Mouse (Mus musculus) spleen, embryonic (tissue): ENCODE measurements at regions not wholly inside any gene's neighbourhood (a gene's known extent, or its start where the extent isn't known, plus 50 kb on each side); places are given as distances from the start of the nearest gene placed in this dataset.

ENCODE experiments used
- CTCF ChIA-PET: fragments of 350-600 bp; sonication (Branson Sonifier 250); formaldehyde crosslinking; loops from one replicate; lab custom pipeline; 2022; lab: Charles Lee

DNA sequence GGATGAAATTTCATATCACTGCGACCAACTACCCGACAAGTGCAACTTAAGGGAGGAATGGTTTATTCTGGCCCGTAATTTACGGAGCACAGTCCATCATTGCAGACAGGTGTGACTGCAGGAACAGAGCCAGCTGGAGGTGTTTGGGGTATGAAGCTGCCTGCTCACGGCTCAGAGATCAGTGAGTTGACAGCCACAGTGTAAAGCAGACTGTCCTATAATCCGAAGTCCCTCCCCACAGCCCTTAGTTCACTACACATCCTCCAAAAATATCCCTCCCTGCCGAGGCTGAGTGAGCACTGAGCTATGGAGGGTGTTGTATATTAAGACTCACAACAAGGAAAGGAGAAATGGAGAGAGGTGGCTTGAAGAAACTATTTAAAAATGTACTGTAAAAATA, 88.0 kb upstream of the Ednrb start:
- CTCF ChIA-PET: no interaction called here

DNA sequence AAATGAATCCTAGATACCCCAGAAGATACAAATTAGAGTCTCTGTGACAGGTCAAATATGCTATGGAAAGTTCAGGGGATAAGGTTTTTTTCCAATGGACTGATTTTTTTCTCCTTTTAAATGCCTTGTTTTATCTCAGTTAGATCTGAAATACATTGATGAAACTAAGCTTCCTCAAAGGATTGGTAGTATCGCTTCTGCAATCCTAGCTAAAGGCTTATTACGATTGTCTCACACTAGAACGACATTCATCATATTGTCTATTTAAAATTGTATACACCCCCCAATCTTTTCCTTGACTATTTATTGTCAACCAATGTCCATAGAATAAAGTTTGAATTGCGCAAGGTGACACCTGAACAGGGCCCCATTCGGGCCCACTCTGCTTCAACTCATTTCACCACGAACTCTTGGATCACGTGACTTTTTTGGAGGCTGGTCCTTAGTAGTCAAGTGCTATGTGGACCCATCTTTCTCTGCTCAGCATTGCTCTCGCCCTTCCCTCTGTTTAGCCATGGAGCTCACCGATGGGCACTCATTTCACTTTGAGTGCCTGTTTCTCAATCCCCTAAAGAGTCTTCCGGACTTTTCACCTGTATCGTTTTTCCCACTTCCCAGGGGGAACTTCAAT, 85.6 kb upstream of the Ednrb start:
- CTCF ChIA-PET: no interaction called here

DNA sequence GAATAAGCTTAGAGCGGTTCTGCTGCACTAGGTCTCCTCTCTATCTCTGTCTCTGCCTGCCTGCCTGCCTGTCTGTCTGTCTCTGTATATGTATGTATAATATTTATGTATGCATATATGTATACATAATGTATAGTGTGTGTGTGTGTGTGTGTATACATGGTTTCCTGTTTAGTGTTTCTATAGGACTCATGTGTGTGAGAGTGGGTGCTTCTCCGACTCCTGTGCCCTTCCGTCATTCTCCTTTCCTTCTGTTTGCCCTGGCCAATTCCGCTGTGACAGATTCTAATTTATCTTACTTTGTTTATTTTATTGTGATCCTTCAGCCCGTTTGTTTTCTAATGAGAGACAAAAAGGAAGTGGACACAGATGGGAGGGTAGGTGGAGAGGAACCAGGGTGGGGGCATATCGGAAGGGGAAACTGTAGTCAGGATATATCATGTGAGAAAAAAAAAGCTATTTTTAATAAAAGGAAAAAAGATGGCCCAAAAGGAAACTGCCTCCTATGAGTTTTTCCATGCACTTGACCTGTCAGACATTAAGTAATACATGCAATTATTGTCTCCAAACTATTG, 85.0 kb upstream of the Ednrb start:
- CTCF ChIA-PET: no interaction called here

DNA sequence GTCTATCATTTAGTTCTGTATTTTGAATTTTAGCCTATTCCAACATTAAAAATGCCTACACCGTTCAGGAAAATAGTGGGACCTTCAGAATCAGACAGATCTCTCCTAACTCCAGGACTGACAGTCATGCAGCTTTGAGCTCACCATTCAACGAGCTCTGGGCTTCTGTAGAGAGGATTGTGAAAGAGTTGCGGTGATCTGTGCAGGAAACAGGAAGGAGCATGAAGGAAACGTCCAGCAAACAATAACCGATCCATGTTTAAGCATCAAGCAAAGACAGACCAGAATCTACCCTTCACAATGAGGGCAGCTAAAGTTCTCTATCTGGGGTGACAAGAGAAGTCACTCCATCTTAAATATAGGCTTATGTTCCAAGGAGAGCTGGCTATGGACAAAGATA, 76.0 kb upstream of the Ednrb start:
- CTCF ChIA-PET: no interaction called here

DNA sequence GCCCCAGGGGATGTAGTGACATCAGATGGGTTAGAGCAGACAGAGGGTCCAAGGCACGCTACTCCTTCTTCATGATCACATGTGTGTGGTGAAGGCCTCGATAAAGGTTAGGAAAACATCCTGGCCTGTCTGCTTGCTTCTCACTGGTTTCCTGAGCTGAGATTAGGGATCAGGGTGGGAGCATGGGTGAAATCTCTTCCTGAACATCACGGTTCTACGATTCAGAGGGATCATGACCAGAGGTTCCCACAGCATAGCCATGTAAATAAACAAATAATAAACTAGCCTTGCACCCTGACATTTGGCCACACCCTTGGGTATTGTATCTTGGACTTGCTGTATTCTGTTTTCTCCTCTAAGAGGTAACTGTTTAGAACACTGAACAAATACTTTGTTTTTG, 75.2 kb upstream of the Ednrb start:
- CTCF ChIA-PET: no interaction called here

DNA sequence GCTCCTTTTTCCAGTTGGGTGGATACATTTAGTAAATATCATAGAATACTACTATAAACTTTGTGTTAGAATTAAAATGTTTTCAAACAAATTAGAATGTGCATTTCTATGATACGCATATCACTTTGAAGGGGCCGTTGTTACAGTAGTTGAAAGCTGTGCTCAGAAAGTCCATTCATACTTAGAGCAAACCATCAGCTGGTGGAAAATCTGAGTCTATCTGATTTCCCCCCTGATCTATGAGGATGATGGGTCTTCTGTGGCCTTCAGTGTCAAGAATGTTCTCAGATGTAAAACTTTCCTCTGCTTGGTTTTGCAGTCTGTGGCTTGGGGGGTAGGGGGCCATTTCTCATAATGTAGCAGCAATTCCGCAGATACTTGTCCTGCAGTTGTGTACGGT, 69.3 kb upstream of the Ednrb start:
- CTCF ChIA-PET: no interaction called here

DNA sequence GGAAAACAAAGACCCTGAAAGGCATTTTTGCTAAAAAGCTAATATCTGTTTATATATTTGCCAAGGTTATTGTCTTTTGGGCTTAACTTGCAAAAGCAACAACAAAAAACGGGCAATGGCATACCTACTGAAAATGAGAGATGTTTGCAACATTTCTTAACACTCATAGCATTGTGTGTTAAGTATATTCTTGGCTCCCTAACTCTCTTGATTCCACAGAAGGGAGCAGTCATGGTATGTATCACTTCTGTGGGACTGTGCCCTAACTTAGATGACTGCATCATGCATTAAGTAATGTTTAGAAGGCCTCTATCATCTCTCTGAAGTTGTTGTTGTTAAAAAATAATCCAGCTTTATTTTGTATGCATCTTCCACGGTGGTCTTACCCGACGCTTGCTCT, 67.5 kb upstream of the Ednrb start:
- CTCF ChIA-PET: no interaction called here

DNA sequence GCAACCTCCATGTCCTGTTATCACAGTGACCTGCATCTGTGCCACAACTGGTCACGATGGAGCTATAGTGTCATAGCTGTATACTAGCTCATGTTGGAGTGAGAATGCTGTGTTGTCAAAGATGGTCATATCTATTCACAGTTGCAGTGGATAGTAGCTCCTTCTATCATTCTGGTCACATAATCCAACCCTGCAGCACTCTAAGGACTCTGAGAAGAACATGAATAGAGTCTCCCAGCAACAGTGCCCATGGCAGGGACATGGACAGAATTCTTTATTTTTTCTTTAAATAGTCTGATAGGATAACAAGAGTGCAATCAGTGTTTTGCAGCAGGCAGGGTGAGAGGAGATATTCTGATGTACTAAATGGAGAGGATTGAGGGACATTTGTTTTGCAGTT, 67.1 kb upstream of the Ednrb start:
- CTCF ChIA-PET: no interaction called here

DNA sequence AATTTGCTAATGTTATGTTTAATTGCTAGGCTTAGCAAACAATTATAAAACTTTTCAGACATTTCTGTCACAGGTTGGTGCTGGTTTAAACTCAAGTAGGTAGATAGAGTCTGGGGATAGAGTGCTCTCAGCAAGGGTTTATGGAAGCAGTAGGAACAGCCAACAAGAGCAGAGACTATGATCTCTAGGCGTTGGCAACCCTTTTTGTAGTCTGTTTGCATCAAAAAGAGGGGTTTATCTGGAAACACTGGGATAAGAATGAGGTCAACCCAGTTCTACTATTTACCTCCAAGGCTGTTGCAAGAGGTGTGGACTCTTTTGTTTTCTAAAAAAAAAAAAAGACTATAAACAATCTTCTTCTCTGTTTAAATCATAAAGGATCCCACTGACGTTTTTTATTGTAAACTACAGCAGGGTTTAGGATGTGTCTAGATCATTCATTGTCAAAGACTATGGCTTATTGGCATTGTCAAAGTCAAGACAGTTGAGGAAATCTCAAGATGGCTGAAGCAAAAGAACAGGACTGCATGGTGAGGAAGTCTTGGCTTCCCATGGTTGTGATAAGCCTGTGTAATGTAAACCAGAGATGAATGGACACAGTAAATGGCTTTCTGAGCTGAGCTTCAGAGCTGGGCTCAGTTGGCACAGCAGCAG, 62.3 kb upstream of the Ednrb start:
- CTCF ChIA-PET: no interaction called here

DNA sequence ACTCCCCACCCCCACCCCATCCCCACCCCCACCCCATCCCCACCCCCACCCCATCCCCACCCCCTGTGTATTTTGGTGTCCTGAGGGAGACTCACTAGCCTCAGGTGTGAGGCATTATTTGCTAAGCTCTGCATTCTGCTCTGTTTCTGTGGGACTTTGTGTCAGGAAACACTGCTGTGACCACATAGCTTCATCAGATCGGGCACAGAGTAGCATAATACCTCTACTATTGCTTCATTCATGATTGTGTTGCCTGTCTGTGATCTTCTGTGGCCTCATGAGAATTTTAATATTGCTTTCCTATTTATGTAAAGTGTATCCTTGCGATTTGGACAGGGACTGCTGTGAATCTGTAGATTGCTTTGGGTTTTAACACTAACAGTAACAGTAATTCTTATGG, 56.6 kb upstream of the Ednrb start:
- CTCF ChIA-PET: no interaction called here

DNA sequence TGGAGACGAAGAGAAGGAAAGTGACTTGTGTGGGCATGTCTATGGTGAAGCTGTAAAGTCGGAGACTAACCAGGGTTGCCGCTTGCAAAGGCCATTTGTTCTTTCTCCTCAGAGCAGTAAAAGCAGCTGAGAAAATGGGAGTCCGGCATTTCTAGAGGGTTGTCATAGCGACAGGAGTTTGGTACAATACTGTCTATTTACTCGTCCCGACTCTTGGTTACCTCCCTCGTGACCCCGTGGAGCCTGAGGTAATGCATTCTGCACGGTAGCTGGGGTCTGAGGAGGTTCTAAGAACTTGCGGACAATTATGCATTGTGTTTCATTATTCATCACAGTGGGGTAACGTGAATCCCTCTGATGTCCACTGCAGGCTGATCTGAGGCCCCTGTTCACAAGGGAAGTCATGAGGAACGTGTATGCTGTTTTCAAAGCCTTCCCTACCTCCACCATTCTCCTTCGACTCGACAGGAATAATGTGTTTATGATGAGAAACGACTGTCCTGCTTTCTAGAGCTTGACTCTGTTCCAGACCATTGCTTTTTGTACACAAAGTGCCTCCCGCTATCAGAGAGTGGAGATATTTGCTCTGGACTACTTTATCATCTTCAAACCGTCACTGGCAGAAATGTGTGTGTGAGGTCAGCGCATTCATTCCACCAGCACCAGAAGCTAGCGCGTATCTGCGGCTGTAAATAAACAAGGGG, 55.1 kb upstream of the Ednrb start:
- CTCF ChIA-PET: no interaction called here

DNA sequence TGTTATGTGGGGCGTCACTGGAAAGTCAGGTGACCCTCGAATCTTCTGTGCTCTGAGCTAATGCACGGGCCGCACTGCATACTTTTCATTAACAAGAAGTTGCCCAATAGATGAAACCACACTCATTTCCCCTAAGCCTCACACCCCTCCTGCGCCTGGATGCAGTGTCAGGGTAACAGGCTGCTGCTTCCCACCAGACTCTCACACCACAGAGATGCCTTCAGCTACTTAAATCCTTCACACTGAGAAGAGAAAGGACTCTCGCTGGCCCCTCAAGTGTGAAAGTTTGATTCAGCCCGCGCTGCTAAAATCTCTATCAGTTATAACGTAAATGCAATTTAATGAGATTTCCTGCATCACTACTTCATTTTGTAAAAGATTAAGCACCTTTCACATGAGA, 54.5 kb upstream of the Ednrb start:
- CTCF ChIA-PET: no interaction called here

DNA sequence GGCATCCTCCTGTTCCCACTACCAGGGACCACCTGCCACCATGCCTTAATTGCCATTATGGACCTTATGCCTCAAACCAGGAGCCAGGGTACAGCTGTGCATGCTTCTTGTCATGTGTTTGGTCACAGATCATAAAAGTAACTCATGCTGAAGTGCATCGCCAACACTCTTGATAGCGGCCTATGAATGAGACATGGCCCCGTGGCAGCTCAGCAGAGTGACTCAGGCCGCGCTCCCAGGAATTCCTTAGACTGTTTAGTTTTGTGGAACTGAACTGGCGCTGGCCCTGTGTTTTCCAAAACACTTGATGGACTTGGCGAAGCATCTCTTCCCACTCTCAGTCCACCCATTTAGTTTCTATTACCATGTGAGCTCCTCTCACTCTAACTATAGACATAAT, 51.1 kb upstream of the Ednrb start:
- CTCF ChIA-PET: no interaction called here
